Mouse (Mus musculus) lung, postnatal 14 days (tissue): ENCODE results near the gene Sumf1.

Source experiments
- DNase-seq: peaks from one replicate; pipeline ENCODE4 v3.0.0; 2021

Gene Sumf1

DNA sequence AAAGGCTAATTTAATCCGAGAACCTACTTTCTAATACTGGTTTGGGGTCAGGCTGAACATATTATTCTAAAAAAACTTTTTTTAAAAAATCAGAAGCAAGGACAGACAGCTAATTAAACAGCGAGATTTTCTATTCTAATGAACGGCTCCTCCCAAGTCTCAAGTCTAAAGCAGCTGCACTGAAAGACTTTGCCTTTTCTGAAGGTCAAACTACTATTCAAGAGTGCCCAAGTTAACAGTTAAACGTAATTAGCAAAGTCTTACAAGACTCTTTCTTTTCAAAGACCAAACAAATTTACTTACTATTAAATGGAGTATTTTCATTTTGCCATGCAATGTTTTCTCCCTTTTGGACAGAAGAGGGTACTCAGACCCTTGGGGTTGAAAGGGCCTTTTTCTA, 20.8 kb upstream of the Sumf1 start:
- DNase-seq = no peak

GRCm38 (mm10) chr6:108204322-108204721, 18.9 kb upstream of the Sumf1 start:
- DNase-seq = no peak

DNA sequence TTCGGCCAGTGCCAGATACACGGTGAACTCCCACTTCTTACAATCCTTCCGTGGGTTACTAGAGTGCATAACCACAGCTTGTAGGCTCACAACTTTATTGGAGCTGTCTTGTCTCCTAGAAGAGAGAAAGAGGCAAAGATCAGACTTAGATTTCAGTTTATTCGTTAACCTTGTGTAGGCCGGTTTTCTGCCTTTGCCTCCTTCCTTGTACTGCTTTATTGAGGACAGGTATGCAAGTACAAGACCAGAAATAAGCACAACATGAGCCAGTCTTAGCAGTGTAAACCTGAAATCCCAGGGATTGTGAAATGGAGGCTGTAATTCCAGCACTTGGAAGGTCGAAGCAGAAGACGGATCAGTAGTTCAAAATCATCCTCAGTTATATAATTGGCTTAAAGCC, 12.9 kb upstream of the Sumf1 start:
- DNase-seq = no peak

GRCm38 (mm10) chr6:108197117-108197516, 11.7 kb upstream of the Sumf1 start:
- no peak for DNase-seq

DNA sequence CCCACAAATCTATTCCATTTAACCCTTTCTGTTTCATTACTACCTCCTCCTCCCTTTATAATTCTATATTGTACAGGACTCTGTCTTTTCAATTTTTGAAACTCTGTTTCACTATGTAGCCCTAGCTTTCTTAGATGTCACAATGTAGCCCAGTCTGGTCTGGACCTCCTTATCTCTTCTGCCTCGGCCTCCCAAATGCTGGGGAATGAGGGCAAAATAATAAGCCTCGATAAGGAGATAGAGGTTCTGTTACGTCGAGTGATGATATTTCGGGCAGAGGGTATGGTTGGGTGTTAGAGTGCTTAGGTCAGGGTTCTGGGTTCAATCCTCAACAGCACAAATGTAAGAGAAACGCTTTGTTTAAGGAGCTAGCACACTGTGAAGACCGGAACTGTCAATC, 11.3 kb upstream of the Sumf1 start:
- no peak for DNase-seq

DNA sequence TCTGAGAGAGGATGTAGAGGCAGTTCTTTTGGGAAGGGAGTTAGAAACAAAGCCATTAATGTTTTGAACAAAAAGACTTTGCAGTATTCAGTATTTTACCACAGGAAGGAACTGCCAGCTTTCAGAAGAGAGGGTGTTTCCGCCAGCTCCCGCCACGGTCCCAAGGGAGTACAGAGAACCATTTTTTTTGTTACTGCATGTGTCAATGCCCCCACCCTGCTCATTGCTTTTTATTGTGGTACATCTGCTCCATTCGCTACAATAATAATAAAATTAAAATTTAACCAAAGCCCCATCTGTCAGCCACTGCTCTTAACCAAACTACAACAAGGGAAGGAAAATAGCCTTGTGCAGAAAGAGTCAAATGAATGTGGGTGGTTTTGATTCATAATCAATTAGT, 7.2 kb upstream of the Sumf1 start:
- no peak for DNase-seq

GRCm38 (mm10) chr6:108190690-108191089, 5.3 kb upstream of the Sumf1 start:
- DNase-seq = no peak

DNA sequence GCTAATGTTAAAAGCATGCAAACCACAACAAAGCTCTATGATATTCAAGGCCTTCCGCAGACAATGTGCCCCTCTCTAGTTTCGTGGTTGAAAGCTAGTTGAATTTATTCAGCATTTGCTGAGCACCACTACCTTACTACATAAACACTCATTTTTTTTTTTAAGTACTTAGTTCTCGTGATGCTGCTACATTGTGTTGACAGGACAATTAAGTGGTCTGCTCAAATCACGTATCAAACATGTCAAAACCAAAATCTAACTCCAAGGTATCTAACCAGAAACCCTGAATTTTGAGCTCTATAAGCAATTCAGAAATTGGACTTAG, 265 bp upstream of the Sumf1 start:
- DNase-seq = no peak

GRCm38 (mm10) chr6:108179087-108179486, 6.3 kb downstream of the Sumf1 start:
- DNase-seq = no peak

GRCm38 (mm10) chr6:108174181-108174580, 11.2 kb downstream of the Sumf1 start:
- no peak for DNase-seq

DNA sequence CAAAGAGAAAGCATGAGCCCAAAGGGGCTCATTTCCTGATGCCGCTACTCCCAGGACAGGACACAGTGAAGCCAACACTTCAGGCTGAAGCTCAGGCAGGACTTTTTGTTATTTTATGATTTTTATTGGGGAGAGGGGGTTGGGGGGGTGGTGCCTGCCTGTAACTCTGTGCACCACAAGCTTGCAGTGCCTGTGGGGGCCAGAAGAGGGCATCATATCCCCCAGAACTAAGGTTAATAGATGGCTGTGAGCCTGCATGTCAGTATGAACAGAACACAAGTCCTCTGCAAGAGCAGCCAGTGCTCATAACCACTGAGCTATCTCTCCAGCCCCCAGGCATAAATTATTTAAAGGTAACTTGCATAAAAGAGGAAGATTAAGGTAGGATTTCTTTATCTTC, 13.2 kb downstream of the Sumf1 start:
- DNase-seq = no peak

GRCm38 (mm10) chr6:108169466-108169865, 15.9 kb downstream of the Sumf1 start:
- DNase-seq = no peak

- no peak for DNase-seq
Observed at GRCm38 (mm10) chr6:108168723-108169122, 16.7 kb downstream of the Sumf1 start.

GRCm38 (mm10) chr6:108167946-108168680, 17.3 kb downstream of the Sumf1 start:
- no peak for DNase-seq

GRCm38 (mm10) chr6:108165598-108165997, 19.8 kb downstream of the Sumf1 start:
- DNase-seq = no peak

DNA sequence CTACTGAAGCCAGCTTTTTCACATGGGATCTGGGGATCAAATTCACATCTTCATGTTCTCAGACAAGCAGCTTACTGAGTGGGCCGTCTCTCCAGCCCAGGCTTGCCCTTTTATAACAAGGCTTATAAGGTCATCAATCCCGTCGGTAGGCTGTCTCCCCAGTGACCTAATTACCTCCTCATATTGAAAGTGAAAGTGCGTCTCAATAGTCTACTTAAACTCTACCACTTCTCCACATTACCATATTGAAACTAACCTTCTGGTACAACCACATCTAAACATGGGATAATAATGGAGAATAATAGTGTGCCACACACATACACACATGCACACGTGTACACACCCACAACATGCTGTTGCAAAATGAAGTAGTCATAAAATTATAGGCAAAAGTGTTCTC, 20.4 kb downstream of the Sumf1 start:
- no peak for DNase-seq

- DNase-seq = no peak
Observed at GRCm38 (mm10) chr6:108160608-108161007, 24.8 kb downstream of the Sumf1 start.

DNA sequence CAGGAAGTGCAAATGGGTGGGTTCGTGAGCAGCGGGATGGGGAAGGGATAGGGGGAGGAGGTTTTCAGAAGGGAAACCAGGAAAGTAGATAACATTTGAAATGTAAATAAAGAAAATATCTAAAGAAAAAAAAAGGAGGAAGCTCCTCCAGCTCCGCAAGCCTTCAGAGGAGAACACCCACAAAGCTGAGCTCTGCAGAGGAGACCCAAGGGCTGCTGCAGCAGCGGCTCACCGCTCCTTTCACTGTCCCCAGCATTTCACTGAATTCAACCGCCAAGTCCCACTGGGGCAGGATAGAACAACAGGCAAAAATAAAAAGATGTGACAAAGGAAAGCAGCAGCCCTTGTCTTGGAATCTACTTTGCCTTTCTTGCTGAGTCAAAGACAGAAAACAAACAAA, 28.5 kb downstream of the Sumf1 start:
- no peak for DNase-seq

DNA sequence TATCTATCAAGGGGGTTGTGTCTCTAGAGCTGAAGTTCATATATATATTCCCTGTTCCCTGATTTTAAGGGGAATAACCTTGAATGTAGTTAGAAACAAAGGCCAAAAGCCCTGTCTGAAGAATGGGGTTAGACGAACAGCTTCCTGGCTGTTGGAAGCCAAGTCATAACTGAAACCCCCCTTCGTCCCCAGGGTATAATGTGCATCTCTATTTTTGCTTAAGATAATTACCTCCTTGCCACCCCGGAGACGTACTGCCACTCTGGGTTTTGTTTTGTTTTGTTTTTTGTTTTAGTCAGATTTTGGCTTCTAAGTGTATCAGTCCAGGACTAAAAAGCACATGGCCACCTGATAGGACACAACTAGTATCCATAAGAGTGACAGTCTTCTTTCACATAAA, 31.1 kb downstream of the Sumf1 start:
- no peak for DNase-seq

- peak; percentile 14 for DNase-seq
Observed at GRCm38 (mm10) chr6:108152661-108153269, 32.6 kb downstream of the Sumf1 start.

DNA sequence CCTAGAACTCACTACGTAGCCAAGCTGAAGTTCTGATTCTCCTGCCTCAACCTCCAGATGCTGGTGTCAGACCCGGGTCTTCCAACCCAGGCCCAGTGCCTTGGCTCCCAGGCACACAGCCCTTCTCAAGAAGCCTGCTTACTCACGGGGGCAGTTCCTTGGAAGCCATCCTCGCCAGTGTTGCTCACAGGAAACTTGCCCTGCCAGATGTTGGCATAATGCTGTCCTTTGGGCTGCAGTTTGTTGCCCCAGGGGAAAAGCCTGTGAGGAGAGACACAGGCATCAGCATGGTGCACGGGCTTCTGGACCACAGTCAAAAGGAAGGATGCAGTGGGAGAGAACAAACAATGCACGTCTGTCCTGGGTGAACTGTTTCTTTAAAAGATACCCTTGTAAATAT, 33.3 kb downstream of the Sumf1 start:
- DNase-seq = no peak

DNA sequence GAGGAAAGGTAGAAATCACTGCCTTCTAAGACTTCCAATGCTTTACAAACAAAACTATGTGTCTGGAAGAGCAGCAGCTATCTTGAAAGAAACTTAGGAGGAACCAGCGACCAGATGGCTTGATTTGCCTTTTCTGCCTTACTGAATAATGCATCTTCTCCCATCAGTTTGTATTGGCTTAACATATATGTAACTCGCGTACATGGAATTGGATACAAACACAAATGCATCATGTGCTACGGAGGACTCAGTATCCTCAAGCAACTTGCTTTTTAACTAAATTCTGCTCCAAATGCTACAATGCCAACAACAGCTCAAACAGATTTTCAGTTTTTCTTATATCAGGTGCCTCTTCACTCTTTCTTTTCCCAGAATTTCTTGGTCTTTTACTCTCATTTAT, 36.1 kb downstream of the Sumf1 start:
- no peak for DNase-seq

DNA sequence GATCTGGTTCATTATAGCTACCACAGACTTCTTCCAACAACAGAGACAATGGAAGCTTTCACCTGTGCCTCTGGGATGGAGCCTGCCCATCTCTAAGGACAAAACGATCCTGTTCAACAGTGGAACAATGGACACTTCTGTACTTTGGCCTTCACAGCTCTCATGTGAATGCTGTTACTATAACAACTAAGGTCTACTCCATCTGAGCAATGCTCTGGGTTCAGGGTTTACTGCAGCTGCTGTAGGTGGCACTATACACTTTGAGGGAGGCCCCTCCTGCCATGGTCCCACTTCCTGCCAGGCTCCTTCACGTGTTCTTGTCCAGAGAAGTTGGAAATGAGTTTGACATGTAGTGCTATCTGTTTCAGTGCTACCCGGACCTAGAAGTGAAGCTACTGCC, 36.9 kb downstream of the Sumf1 start:
- no peak for DNase-seq

DNA sequence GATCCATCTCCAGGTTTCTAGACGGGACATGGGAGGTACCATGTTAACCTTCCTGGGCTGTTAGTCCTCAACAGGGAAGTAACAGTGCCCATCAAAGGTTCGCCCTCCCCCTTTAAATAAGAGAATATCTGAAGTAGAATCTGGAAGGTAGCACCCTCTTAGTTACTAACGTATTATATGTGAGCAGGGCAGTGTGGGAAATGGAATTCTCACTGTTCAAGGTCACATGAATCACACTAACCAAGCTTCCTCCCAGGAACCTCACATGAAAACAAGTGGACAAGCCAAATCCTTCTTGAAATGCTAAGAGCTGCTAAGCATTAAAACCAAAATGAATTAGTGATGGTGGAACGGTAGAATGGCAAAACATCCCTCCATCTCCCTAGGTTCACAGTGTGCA, 38.7 kb downstream of the Sumf1 start:
- DNase-seq = no peak

- no peak for DNase-seq
Observed at GRCm38 (mm10) chr6:108145941-108146588, 39.3 kb downstream of the Sumf1 start.
